Mouse (Mus musculus) CH12.LX (cell line): ENCODE data around the gene Gm37240. TPM values are rescaled to one million over a fixed set of nuclear protein-coding genes. Genes with fewer than 3 reads are reported as not detected.

Experiments
- DNase-seq: peaks from one replicate; pipeline ENCODE4 v3.0.0-alpha.2; 2013; ENCODE audit errors: extremely low read depth
- H3K27ac ChIP-seq: 2 replicates; pipeline ENCODE4 v1.5.1; 2012; ENCODE audit warnings: low read depth, mild to moderate bottlenecking, control low read depth, moderate library complexity; ENCODE audit not compliant: insufficient read depth
- H3K27me3 ChIP-seq: replicated peaks from 2 replicates; pipeline ENCODE3; 2012; ENCODE audit warnings: inconsistent platforms
- H3K36me3 ChIP-seq, 2 experiments: replicated peaks in 1 of 2; 2 replicates each; pipeline versions ENCODE3 to v1.6.1; 2012; ENCODE audit warnings: inconsistent platforms in 1 of 2, low read length in 1 of 2, mild to moderate bottlenecking in 1 of 2, mixed read lengths in 1 of 2, moderate library complexity in 1 of 2; ENCODE audit not compliant: control insufficient read depth in 1 of 2, insufficient read depth in 1 of 2
- H3K4me1 ChIP-seq, 2 experiments: 2 replicates each; pipeline ENCODE4 v1.6.1; 2012; ENCODE audit warnings: inconsistent platforms in 1 of 2, moderate library complexity in 1 of 2; ENCODE audit not compliant: insufficient read depth in 2 of 2, control insufficient read depth in 1 of 2
- H3K4me2 ChIP-seq: 2 replicates; pipeline ENCODE4 v1.6.1; 2012; ENCODE audit warnings: low read depth, mild to moderate bottlenecking, control low read depth; ENCODE audit not compliant: poor library complexity, insufficient read depth, severe bottlenecking
- H3K4me3 ChIP-seq, 3 experiments: fragments of 150-350 bp in 1 of 3; sonication (generic) in 1 of 3; replicated peaks in 1 of 3; 2 replicates each; pipeline versions ENCODE3 to v1.5.1; 2011 to 2012; ENCODE audit warnings: low read depth in 2 of 3, low read length in 2 of 3, mild to moderate bottlenecking in 2 of 3, moderate library complexity in 2 of 3, control low read depth in 1 of 3, improper control_type of control experiment in 1 of 3, inconsistent platforms in 1 of 3, mixed read lengths in 1 of 3; ENCODE audit not compliant: poor library complexity in 1 of 3
- H3K79me2 ChIP-seq: replicated peaks from 2 replicates; pipeline ENCODE4 v1.6.1; 2012; ENCODE audit warnings: mild to moderate bottlenecking, moderate library complexity; ENCODE audit not compliant: control insufficient read depth, poor library complexity, insufficient read depth, severe bottlenecking; ENCODE audit errors: extremely low read depth
- H3K9ac ChIP-seq: 2 replicates; pipeline ENCODE4 v1.6.1; 2012; ENCODE audit warnings: low read depth, mild to moderate bottlenecking, control low read depth, moderate library complexity; ENCODE audit not compliant: insufficient read depth
- H3K9me3 ChIP-seq: replicated peaks from 2 replicates; pipeline ENCODE3; 2012; ENCODE audit warnings: low read length, inconsistent platforms, mixed read lengths
- CHD1 ChIP-seq: IDR thresholded peaks from 2 replicates; pipeline ENCODE4 v1.6.1; 2012; ENCODE audit warnings: low read depth, low read length, improper control_type of control experiment, inconsistent platforms
- CHD2 ChIP-seq: IDR thresholded peaks from 2 replicates; pipeline ENCODE4 v1.6.1; 2011; ENCODE audit warnings: low read length, improper control_type of control experiment
- ELF1 ChIP-seq: IDR thresholded peaks from 2 replicates; pipeline ENCODE4 v1.6.1; 2014; ENCODE audit warnings: low read depth, mild to moderate bottlenecking, inconsistent platforms, low read length, improper control_type of control experiment
- KAT2A ChIP-seq: IDR thresholded peaks from 2 replicates; pipeline ENCODE4 v1.6.1; 2012; ENCODE audit warnings: low read length, improper control_type of control experiment, inconsistent platforms; ENCODE audit not compliant: insufficient replicate concordance
- MAX ChIP-seq: IDR thresholded peaks from 2 replicates; pipeline ENCODE4 v1.6.1; 2011; ENCODE audit warnings: low read length, improper control_type of control experiment
- MAZ ChIP-seq: IDR thresholded peaks from 2 replicates; pipeline ENCODE4 v1.6.1; 2012; ENCODE audit warnings: low read depth, mild to moderate bottlenecking, inconsistent platforms, low read length, improper control_type of control experiment, moderate library complexity
- MYC ChIP-seq: IDR thresholded peaks from 2 replicates; pipeline ENCODE4 v1.6.1; 2011; ENCODE audit warnings: low read depth, mild to moderate bottlenecking, improper control_type of control experiment, low read length
- PAX5 ChIP-seq: IDR thresholded peaks from 2 replicates; pipeline ENCODE4 v1.6.1; 2012; ENCODE audit warnings: low read length, inconsistent platforms, mixed read lengths
- POLR2AphosphoS2 ChIP-seq: IDR thresholded peaks from 2 replicates; pipeline ENCODE4 v1.6.1; 2011; ENCODE audit warnings: low read depth, low read length, improper control_type of control experiment
- RAD21 ChIP-seq: IDR thresholded peaks from 2 replicates; pipeline ENCODE4 v1.6.1; 2011; ENCODE audit warnings: low read depth, mild to moderate bottlenecking, low read length, improper control_type of control experiment, moderate library complexity
- SIN3A ChIP-seq: IDR thresholded peaks from 2 replicates; pipeline ENCODE4 v1.6.1; 2012; ENCODE audit warnings: low read length, improper control_type of control experiment, inconsistent platforms
- TBP ChIP-seq: conservative IDR thresholded peaks from 2 replicates; pipeline ENCODE4 v1.6.1; 2011; ENCODE audit warnings: low read depth, low read length, improper control_type of control experiment
- TCF12 ChIP-seq: IDR thresholded peaks from 2 replicates; pipeline ENCODE4 v1.6.1; 2014; ENCODE audit warnings: low read depth, mild to moderate bottlenecking, inconsistent platforms, low read length, improper control_type of control experiment
- UBTF ChIP-seq: IDR thresholded peaks from 2 replicates; pipeline ENCODE4 v1.6.1; 2012; ENCODE audit warnings: low read depth, mild to moderate bottlenecking, inconsistent platforms, low read length, improper control_type of control experiment, moderate library complexity
- USF1 ChIP-seq: IDR thresholded peaks from 2 replicates; pipeline ENCODE4 v1.6.1; 2014; ENCODE audit warnings: low read depth, mild to moderate bottlenecking, inconsistent platforms, low read length, improper control_type of control experiment
- ZMIZ1 ChIP-seq: IDR thresholded peaks from 2 replicates; pipeline ENCODE4 v1.6.1; 2012; ENCODE audit warnings: low read depth, mild to moderate bottlenecking, inconsistent platforms, low read length, improper control_type of control experiment
- dilution Hi-C: fragments of 300-500 bp; cut with MboI; formaldehyde crosslinking; loops from 2 replicates; pipeline ENCODE4 v1.14.3; 2020; ENCODE audit warnings: low sequenced_read_pairs; ENCODE audit not compliant: extremely low pct_unique_long_range_greater_than_20kb, extremely low pct_ligation_motif_present
- in situ Hi-C: fragments of 300-500 bp; cut with MboI; formaldehyde crosslinking; loops from 3 replicates; pipeline ENCODE4 v1.14.3; 2019; ENCODE audit warnings: low sequenced_read_pairs, low pct_ligation_motif_present, low pct_unique_long_range_greater_than_20kb, mixed read lengths
- polyA plus RNA-seq: library from polyadenylated mRNA; unstranded; fragments of >175 nt; gene quantifications from 2 replicates; pipeline ENCODE4 v1.2.1, GENCODE M21; 2012; ENCODE audit warnings: low read depth; ENCODE audit not compliant: insufficient read length
- total RNA-seq, 2 experiments: library from RNA; depleted of rRNA; stranded (reverse); fragments of 300-350 nt in 1 of 2; fragments of >200 nt in 1 of 2; gene quantifications; 2 replicates each; pipeline ENCODE4 v1.2.3; 2012 to 2014

Gene Gm37240
- total and polyA plus RNA-seq, 3 experiments = 0.08 to 0.19 (median 0.14) TPM

GRCm38 (mm10) chr3:84748139-84748538 is 1139.2 kb downstream of the Gm37240 start:
- no peak overlapping the region for H3K27ac ChIP-seq
- in situ Hi-C loops = no loop called here

DNA sequence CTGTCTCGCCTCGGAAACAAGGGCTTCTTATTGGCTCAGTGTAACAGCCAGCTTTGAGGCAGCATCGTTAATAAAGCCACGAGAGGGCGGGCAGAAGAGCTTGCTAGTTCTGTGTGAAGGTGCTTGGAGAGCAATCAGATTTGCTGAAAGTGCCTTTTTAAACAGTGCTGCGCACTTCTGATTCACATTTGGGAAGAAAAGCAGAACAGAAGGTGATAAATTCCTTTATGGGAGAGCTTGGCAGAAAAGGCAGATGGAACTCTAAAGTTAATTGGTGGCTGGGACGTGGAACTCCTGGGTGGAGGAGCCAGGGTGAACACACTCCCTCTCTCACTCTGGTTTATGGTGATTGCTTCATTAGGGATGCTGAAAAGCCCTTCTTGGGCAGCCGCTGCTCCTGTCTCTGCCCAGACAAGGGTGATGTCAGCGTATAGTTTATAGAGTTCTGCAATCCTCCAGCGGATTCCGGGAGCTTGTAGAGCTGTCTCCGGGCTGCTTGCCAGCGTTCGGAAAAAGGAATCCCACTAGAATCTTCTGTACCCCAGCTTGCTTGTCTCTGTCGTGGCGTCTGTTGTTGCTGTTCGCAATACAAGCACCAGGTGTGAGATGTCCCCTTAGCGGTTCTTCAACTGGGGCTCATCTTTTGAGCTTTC is 1141.7 kb downstream of the Gm37240 start:
- Histone ChIP-seq H3K4me3 (no peak overlapping the region), H3K79me2 (no peaks in the 10 kb centered on the region), H3K27ac (no peak overlapping the region), H3K9ac (no peak overlapping the region), H3K36me3 (no peaks in the 10 kb centered on the region), H3K27me3 (no peaks in the 10 kb centered on the region), H3K9me3 (peaks cover 3% of the 10 kb centered on the region), H3K4me1 (peaks cover 0 to 8% of the 10 kb centered on the region in 2 experiments; a peak in 2 of 4 replicates), H3K4me2 (no peak overlapping the region)
- no peak for TF ChIP-seq POLR2AphosphoS2
- TF ChIP-seq TBP = no peak
- TF ChIP-seq USF1 = no peak
- no peak for TF ChIP-seq SIN3A
- TF ChIP-seq UBTF = no peak
- no peak for TF ChIP-seq ZMIZ1
- TF ChIP-seq RAD21 = no peak
- TF ChIP-seq MYC = no peak
- dilution Hi-C loops (no loop called here), in situ Hi-C loops (no loop called here)
- DNase-seq = no peak

More at GRCm38 (mm10) chr3:84748139-84748538, 1139.2 kb downstream of the Gm37240 start:
- Histone ChIP-seq H3K4me2 (no peak overlapping the region), H3K9me3 (peaks cover 3% of the 10 kb centered on the region)
- TF ChIP-seq UBTF (no peak), CHD1 (no peak), CHD2 (no peak), ELF1 (no peak), PAX5 (no peak), TCF12 (no peak), KAT2A (no peak), ZMIZ1 (no peak), MAZ (no peak), MYC (no peak), SIN3A (no peak), MAX (no peak)
- TF ChIP-seq, all 38 proteins: peak for 0
- peaks cover 0 to 8% of the 10 kb centered on the region in 2 experiments; a peak in 2 of 4 replicates for H3K4me1 ChIP-seq
- H3K9ac ChIP-seq = no peak overlapping the region
- dilution Hi-C loops = no loop called here
- no peaks in the 10 kb centered on the region for H3K36me3 ChIP-seq
- H3K27me3 ChIP-seq = no peaks in the 10 kb centered on the region
- no peak overlapping the region for H3K4me3 ChIP-seq
- H3K79me2 ChIP-seq = no peaks in the 10 kb centered on the region
- DNase-seq = no peak
